Mouse (Mus musculus): ENCODE data around the gene Inhbe.
"Not testable (repeated sequence)": the region's sequence is repeated elsewhere in the genome, so short reads cannot be mapped to it uniquely, and the experiment has no call there.

GRCm38 (mm10) chr10:127313516-127313915 lies 40.7 kb downstream of the Inhbe start:
- TF ChIP-seq GATA1 (IDR thresholded peaks at IDR 0.05; ENCODE audit: borderline replicate concordance, low read length); FLI1 (IDR thresholded peaks at IDR 0.05; ENCODE audit: low read length): not testable (repeated sequence)

Measured in megakaryocyte, embryonic 14.5 days (primary cell).